Mouse (Mus musculus) thymus, postnatal 10 days (tissue): Measurements from ENCODE around the gene Map3k5.

Experiments
- DNase-seq, 2 experiments: peaks; one replicate each; pipeline ENCODE4 v3.0.0; 2021; ENCODE audit warnings: low spot score in 2 of 2

Map3k5 gene

DNA sequence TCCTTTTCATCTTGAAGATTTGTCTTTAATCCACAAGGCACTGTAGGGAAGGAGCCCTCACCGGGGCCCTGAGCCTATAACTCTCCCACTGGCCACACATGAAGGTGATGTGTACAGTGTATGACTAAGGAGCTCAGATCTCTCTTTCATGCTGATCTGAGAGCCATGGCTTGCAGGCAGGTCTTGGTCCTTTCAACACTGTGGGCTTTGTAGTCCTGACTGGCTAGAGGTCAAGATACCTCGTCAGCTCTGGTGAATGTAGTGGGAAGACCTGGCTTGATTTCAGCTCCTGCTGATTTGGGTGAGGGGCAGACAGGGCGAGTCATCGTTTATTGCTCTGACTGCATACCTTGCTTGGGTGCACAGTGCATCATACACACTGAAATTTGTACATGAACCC lies 171.3 kb downstream of the Map3k5 start:
- DNase-seq = no peak

DNA sequence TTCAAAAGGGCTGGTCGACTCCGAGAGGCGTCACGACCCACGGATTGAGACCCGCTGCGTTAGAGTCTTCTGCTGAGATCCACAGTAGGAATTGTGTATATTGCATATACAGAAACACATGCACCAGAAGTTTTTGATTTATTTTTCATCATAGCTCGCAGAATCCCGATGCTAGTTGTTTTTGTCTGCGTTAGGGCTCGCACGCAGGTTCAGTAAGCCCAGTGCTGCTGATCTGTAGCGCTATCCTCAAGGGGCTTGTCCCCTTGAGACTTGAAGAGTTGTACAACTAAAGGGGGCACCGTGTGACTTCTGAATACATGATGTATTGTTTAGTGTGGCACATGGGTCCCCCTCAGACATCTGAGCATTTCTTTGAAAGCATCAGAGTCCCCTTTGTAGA lies 172.8 kb downstream of the Map3k5 start:
- no peak for DNase-seq

DNA sequence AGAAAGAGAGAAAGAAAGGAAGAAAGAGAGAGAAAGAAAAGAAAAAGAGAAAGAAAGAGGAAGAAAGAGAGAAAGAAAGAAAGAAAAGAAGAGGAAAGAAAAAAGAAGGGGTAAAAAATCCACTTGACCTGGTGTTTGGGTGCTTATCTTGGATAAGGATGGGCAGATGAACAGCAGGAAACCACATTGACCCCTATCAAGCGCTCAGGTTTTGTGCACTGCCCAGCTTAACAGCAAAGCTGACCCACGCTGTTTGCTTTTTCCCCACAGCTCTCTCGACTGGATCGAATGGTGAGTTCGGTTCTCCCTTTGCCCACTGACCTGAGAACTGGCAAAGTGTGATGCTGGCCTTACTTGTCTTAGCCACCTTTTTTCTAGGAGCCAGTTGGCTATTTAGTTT lies 177.2 kb downstream of the Map3k5 start:
- no peak for DNase-seq

DNA sequence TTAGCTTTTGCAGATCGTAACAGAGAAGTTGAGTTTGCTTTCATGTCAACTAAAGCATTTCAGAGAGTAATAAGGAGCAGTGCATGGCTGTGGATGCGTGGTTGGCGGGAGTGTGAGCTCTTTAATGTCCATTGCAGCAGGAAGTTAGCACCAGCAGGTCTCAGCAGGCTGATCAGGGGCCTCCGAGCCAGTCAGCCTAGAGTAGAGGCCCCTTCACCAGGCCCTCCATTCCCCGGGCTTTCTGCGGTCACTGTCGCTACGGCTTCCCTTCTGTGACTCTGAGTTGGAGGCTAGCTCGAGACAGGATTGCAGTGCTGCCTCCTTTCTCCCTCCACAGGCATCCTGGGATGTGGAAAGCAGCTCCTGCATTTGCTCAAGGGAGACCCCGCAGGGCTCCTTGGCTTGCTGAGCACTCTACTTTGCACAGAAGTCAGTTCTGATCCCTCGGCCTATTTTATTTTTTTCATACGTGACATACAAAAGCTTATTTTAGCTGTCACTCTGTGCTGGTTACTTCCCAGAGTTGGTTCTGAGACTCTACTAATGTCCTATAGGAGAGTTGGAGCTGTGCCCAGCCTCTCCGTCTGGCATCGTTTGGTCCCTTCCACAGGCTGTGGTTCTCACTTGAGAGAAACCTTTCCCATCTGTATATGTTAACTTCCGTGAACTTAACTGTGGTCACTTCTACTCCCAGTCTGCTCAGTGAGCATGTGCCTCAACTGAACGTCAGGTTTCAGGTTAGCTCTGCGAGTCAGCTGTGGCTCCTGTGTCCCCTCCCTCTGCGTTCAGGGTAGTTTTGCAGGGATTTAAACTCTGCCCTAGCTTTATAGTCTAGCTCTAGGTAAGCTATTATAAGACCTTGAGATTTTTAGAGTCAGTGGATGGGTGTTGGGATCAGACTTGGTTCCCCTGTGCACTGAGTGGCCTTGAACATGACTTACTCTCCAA lies 178.0 kb downstream of the Map3k5 start:
- no peak for DNase-seq

DNA sequence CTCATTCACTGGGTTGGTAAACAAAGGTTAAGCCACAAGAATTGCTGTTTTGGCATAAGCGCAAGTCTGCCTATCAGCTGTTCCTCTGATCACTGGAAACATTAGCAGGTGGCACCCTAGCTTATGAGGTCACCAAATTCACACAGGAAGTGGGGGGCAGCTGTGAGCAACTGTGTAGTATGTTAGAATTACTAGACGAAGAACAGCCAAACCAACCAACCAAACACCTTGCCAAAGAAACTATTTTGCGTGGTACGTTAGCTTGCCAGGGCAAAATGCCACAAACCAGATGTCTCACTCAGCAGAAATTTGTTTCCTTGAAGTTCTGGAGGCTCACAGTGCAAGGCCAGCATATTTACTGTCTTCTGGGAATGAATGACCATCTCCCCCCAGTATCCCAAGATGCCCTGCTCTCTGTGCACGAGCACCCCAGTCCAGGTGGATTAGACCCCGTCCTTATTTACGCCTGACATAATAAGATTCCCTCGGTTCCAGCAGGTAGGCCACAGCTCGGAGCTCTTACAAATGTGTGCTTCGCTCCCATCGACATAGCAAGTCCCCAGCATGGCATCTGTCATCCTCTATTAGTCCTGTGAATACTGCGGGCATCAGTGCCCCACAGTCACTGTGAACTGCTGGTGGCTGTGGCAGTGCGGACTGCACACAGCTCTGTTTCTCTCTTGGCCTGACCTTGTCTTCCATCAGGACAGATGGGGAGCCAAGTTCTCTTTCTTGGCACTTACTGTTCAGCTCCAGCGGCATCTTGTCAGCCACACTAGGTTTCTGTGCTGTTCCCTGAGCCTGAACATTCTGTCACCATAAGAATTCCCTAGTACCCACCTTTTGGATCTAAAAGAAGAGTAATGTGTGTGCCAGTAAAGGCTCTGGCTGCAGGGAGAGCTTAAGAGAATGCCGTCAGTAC lies 185.5 kb downstream of the Map3k5 start:
- DNase-seq = peak; percentile 70 to 81

DNA sequence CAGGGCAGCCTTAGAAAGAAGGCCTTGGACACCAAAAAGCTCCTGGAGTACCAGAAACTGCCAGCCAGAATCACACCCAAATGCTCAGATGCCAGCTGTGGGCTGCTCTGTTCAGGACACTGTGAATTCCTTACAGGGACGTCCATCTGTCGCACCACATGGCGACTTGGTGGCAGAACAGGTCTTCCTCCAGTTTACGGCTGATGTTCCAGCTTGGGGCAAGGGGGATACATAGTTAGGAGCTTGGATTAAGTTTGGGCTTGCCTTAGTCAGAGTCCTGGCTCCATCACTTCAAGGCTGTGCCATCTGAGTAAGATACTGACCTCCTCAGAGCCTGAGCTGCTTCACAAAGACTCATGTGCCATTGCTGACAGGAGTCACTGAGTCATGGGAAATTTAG lies 187.7 kb downstream of the Map3k5 start:
- no peak for DNase-seq

DNA sequence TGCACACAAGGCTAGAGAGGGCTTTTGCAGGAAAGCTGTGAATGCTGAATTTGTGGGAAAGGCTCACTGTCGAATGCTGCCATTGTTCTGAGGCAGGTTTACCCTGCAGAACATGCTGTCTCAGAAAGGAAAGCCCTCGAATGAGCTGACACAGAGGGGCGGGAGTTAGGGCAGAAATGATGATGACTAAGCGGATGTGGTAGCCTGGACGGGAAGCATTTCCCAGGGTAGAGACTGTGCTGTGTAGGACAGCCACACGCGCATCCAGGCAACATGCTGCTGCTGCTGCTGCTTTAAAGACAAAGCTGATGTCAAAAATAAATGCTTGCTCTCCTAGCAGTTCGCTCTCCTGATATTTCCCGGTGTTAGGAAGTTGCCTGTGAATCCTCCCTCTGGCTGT lies 189.1 kb downstream of the Map3k5 start:
- peak; percentile 58 to 69 for DNase-seq

DNA sequence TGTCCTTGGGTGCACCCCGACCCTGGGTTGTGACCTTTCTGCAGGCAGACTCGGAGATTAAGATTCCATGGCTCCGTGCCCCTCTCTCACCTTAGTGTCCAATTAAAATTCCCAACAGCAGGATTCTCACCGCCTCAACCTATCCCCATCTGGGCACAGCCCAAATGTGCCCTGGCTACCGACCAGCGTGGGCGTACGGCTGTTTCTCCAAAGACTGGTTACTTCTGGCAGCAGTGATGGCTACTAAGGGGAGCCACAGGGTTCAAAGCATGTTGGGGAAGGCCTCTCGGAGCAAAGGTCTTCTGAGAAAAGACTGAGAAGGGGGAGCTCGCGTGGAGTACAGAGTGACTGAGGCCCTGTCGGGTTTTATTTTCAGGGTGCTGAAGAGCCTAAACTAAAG lies 190.3 kb downstream of the Map3k5 start:
- DNase-seq = no peak

DNA sequence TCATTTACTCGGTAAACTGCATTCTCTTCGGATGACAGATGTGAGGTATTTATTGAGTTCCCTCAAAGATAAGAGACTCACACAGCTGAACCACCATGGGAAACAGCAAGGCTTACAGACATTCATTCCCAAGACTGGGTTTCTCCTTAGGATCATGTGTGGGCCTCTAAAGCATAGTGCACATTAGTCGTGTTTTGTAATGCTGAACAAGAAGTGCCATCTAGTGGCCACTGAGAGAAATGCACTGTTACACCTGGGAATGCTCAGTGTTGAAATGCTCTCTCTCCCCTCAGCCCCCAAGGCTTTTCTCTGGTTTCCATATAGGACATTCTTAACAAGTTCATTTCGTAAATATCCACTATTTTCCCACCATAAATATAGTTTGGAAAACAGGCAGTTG lies 191.0 kb downstream of the Map3k5 start:
- peak; percentile 31 to 66 for DNase-seq

DNA sequence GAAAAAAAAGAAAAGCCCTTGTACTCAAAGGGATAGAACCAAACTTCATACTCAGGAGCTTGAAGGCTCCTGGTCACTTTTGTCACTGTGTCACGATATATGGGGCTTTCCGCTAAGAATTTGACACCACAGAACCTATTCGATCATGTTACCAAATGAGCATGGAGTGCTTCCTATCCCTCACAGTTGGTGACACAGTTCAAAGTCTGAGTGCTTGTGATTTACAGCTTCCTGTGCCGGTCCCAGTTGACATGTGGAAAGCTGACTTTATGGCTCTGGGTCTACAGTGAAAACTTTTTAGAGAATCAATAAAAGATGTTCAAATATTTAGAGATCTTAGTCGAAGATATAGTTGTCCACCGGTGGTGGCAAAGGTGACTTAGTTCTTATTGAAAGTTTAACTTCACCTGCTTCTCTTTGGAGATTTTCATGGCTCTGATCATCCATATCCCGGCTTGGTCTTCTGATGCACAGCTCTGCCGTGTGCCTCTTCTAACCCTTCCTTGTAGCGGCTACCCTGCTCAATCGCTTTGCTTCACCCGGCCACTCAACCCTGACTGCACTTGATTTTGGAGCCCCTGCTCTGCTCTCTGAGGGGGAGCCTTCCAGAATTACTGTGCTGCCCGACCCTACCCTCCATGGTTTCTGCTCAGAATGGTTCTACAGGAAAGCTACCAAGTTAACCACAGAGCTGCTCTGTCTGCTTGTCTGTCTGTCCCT lies 198.8 kb downstream of the Map3k5 start:
- no peak for DNase-seq

DNA sequence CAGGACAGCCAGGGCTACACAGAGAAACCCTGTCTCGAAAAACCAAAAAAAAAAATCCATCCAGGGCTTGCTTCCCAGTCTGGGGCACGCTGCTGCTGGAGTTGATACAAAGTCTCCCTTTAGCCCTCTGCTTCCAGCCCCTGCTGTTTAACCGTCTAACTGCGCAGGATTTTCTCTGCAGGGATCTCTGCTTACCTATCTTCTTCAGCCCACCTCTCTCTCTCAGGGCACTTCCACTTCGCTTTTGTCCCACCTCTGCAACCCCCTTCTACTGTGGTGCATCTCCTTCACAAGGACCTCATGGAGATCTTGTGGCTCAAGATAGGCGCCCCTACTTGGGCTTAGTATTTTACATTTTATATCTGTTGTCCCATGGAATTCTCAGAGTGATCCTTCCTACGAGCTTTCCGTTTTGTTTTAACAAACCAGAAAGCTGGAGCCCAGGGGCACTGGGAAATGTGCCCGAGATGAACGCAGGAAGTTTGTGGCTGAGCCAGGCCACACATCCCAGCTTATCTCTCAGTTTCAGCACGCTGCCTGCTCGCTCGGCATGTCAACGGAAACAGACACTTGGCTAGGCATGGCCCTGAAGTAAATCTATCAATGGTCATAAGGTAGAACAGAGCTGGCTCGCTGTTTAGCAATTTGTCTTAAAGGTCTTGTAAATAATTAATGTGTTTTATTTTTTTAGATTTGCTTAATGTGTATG lies 201.2 kb downstream of the Map3k5 start:
- DNase-seq = no peak

DNA sequence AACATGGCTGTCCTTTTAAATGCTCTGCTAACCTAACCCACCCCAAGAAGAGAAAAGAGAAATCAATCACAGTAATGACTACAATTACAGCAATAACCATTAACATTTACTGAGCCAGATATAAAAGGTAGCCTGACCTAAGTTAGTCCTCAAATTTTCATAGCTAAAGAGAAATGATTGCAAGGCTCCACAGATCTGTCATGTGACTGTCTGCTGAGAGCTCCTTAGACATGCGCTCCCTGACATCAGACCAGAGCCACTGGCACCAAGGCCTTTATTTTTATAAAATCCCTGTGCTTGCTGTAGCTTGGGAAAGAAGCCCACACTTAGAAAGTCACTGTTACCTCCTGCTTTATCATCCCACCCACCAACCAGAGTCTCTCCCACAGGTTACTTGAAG lies 202.2 kb downstream of the Map3k5 start:
- no peak for DNase-seq

DNA sequence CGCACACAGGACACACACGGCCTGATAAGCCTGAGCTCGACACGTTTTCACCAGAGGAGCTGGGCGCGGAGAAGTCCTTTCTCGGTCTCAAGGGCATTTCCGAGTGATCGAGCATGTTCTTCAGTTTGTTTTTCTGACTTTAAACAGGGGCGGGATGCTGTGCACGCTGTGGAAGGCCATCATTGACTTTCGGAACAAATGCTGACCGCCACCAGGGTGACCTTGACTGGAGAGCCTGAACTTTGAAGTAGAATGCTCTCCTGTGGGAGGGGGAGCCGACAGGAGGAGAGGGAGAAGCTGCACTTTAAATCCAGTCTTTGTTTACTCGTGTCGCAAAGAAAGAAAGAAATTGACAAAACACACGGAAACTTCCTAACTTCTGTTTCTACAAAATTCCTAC lies 207.1 kb downstream of the Map3k5 start:
- no peak for DNase-seq

DNA sequence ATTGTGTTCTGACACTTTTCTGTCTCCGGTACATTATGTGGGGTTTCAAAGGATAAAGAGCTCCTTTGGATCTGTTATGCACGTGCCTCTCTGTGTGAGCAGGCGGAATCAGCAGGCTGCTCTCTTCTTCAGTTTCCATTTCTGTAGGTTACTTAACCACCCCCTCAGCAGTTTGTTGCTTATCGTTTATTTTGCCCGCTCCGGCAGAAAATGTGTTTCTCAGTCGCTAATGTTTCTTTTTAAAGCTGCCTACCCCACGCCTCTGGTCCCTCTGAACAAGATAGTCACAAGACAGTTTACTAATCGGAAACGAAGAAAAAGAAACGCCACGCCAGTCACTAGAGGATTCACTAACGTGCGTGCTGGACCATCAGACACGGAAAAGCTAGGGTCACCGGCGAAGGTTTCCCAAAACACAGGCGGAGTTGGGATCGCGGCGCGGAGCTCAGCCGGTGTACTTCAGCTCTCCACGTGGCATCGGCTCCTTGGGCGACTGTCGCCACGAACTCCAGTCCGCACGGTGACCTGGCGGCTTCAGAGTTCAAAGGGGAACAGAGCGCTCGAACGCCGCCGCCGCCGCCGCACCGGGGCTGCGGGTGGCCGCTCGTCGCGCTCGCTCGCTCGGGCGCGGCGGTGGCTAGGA lies 214.0 kb downstream of the Map3k5 start, which contains the start of gene Map7:
Map7 (plus strand) TSS at position 342 of the 643 bp plus-strand sequence.
- no peak for DNase-seq

DNA sequence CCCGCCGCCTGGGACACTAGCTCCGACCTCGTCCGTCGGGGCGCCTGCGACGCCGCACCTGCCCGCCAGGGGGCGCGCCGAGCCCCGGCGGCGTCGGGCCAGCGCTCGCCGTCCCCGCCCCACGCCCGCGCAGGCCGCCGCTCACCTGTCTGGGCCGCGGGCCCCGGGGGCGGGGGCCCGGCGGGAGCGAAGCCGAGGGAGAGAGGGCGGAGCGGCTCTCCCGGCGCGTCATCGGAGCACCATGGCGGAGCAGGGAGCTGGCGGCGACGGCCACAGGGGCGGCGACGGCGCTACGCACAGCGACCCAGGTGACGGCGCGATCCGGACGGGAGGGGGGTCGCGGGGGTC lies 214.5 kb downstream of the Map3k5 start:
- peak; percentile 27 to 49 for DNase-seq

DNA sequence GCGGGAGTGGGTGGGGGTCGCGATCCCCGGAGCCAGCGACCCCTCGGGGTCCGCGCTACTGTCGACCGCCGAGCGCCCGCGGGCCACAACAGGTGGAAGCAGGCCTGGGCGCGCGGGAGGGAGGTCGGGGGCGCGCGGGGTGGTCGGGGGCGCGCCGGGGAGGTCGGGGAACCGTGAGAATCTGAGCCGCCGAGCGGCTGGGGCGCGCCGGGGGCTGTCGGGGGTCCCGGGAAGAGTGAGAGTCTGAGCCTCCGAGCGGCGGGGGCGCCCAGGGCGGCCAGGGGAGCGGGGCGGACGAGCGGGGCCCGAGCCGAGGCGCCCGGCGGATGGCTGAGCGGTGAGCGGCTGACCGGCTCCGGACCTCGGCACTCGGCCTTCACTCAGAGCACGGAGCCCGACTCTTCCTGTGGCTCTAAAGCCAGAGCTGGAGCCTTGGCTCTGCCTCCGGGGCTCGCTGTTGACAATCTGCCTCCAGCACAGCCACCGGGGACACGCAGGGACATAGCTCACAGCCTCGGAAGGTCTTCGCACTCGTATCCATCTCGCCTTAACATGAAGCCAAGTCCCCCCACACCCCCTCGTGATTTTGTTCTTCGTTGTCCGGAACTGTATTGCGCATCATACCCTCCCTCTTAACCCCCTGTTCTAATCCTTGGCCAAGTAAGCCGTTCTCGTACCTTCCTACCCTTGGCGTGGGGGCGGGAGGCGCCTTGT lies 215.0 kb downstream of the Map3k5 start:
- peak in 1 of 2 experiments; percentile 39 for DNase-seq

DNA sequence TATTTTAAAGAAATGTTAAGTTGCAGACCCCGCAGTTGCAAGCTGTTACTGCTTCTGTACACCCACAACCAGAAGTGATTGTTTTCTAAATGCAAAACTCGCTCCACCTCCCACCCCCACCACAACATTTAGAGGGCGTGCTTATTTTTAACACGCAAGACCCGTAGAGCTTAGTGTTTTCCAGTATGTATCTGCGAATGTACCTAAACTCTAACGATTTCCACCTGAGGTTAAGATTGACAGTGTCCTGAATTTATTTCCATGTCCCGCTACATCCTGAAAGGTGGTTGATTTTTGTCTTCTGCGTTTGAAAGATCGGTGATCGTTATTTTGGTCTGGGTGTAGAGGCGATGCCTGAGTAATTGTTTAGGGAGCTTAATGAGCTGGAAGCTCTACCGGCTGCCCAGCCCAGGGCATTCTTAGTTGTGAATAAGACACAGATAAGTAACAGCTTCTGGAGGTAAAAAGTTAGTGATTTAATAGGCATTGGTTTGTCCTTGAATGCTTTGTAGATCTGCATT lies 215.6 kb downstream of the Map3k5 start:
- DNase-seq = no peak

DNA sequence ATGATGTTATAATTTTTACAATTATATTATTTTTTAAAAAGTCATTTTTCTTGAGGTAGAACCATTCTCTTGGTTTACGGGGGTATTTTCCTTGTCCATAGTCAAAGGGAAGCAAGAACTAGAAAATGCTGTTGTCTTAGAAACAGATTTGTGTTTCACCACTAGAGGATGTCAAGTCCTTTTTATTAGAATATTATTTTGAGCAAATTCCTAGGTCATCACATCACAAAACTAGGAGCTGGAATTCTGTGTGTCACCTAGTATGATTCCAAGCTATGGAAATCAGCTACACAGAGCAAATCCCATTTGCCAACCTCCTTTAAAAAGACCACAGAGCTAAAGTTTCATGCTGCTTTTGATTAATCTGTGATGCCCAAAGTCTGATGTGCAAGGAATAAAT lies 217.9 kb downstream of the Map3k5 start:
- no peak for DNase-seq

DNA sequence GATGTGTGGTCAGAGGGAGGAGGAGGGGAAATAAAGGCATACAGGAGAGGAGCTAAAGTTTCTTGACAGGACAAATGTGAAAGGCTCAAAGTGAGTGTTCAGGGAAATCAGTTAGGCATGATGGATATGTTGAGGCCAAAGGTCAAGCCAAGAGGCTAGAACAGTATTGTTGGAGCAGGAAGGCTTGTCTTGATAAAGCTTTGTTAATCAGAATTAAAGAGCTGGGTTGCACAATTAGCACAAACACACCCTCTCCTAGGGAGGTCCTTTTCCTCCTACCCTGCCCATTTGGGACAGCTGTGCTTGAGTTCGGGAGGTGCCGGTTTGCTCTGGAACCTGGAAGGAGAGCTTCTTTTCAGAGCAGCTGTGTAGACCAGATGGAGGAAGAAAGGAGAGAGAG lies 219.2 kb downstream of the Map3k5 start:
- no peak for DNase-seq

DNA sequence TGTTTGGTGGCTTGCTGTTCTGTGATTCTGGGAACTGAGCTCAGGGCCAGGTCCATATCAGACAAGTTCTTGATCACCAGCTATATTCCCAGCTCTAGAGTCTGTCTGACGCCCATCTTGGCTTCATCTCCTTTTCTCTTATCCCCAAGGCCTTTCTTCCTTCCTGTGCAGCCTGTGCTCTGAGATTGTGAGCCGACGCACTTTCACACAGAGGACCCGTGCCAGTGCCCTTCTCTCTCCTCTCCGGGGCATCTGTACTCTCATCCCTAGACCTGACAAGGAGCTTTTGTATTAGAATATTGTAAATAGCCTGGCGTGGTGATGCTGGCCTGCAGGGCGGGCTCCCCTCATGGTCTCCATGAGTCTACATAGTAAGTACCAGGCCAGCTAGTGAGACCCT lies 221.1 kb downstream of the Map3k5 start:
- DNase-seq = no peak
